Mouse (Mus musculus): Measurements from ENCODE around the gene Hoxd8. TPM values are rescaled to one million over a fixed set of nuclear protein-coding genes. Genes with fewer than 3 reads are reported as not detected.
A peak's percentile ranks its signal among the peaks of the same experiment; 100 is the strongest.

Hoxd8 gene
- total RNA-seq, 1 experiment: 1.2 TPM

DNA sequence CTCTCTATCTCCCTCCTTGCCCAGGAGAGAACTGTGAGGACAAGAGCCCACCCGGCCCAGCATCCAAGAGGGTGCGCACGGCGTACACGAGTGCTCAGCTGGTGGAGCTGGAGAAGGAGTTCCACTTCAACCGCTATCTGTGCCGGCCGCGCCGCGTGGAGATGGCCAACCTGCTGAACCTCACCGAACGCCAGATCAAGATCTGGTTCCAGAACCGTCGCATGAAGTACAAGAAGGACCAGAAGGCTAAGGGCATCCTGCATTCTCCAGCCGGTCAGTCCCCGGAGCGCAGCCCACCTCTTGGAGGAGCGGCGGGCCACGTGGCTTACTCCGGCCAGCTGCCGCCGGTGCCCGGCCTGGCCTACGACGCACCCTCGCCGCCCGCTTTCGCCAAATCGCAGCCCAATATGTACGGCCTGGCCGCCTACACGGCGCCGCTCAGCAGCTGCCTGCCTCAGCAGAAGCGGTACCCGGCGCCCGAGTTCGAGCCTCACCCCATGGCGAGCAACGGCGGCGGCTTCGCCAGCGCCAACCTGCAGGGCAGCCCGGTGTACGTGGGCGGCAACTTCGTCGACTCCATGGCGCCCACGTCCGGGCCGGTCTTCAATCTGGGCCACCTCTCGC is 42.0 kb downstream of the Hoxd8 start:
- TF ChIP-seq HCFC1 (IDR thresholded peaks at IDR 0.05; ENCODE audit: borderline replicate concordance, insufficient read depth, low read length) (no peak), MAFK (IDR thresholded peaks at IDR 0.05; ENCODE audit: insufficient read depth, low read depth, low read length) (no peak), ZC3H11A (IDR thresholded peaks at IDR 0.05; ENCODE audit: borderline replicate concordance, low read depth, low read length) (no peak), CHD2 (IDR thresholded peaks at IDR 0.05; ENCODE audit: low read depth, low read length) (no peak), ZNF384 (IDR thresholded peaks at IDR 0.05; ENCODE audit: low read depth, low read length) (no peak)
- Histone ChIP-seq H3K4me3 (ENCODE audit: insufficient read depth in 1 of 2, low read depth in 1 of 2, low read length in 2 of 2, poor library complexity in 1 of 2, severe bottlenecking in 1 of 2) (peak overlapping the region; percentile 24 to 37; a peak in 2 of 4 replicates), H3K4me1 (ENCODE audit: control insufficient read depth in 2 of 2, insufficient read depth in 2 of 2, low read length in 2 of 2, poor library complexity in 1 of 2) (peaks cover 0 to 7% of the 10 kb centered on the region in 2 experiments; a peak in 2 of 4 replicates), H3K9me3 (ENCODE audit: control insufficient read depth, insufficient read depth, low read depth, low read length) (no peaks in the 10 kb centered on the region), H3K9ac (ENCODE audit: insufficient read depth, low read depth, low read length, poor library complexity, severe bottlenecking) (no peak overlapping the region), H3K27ac (ENCODE audit: insufficient read depth, low read depth, low read length, poor library complexity, severe bottlenecking) (no peak overlapping the region), H3K36me3 (ENCODE audit: control insufficient read depth, insufficient read depth, low read length, poor library complexity, severe bottlenecking) (no peaks in the 10 kb centered on the region)
- in situ Hi-C loops (cut with MboI; ENCODE audit: low sequenced_read_pairs in 2 of 2, unreplicated experiment in 2 of 2): loop anchor here in 1 of 2 experiments (10.0 kb wide), 1 partner anchor 62 kb away; no protein-coding TSS in a partner anchor
- DNase-seq (ENCODE audit: low read depth, low spot score): no peak

DNA sequence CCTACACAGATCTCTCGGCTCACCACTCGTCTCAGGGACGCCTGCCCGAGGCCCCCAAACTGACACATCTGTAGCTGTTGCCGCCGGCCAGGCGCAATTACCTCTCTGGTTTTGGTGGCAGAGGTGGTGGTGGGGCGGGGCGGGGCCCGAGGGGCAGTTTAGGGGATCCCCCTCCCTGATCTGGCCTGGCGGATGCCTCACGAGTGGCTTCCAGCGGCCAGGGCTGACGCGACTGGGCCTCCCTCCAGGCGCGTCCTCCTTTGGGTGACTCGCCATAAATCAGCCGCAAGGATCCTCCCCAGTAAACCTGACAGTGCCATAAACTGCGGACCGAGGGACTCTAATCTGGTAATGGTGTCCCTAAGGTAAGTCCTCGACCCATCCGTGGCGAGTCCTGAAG is 42.6 kb downstream of the Hoxd8 start:
- in situ Hi-C loops (cut with MboI; ENCODE audit: low sequenced_read_pairs in 2 of 2, unreplicated experiment in 2 of 2): loop anchor here in 1 of 2 experiments (10.0 kb wide), 1 partner anchor 62 kb away; no protein-coding TSS in a partner anchor
- H3K9me3 ChIP-seq (ENCODE audit: control insufficient read depth, insufficient read depth, low read depth, low read length): no peaks in the 10 kb centered on the region
- peak overlapping the region in 1 of 2 experiments; percentile 37; a peak in 1 of 4 replicates for H3K4me3 ChIP-seq (ENCODE audit: insufficient read depth in 1 of 2, low read depth in 1 of 2, low read length in 2 of 2, poor library complexity in 1 of 2, severe bottlenecking in 1 of 2)
- peaks cover 0 to 7% of the 10 kb centered on the region in 2 experiments; a peak in 2 of 4 replicates for H3K4me1 ChIP-seq (ENCODE audit: control insufficient read depth in 2 of 2, insufficient read depth in 2 of 2, low read length in 2 of 2, poor library complexity in 1 of 2)
- no peak overlapping the region for H3K27ac ChIP-seq (ENCODE audit: insufficient read depth, low read depth, low read length, poor library complexity, severe bottlenecking)
- H3K9ac ChIP-seq (ENCODE audit: insufficient read depth, low read depth, low read length, poor library complexity, severe bottlenecking): no peak overlapping the region
- TF ChIP-seq MAFK (IDR thresholded peaks at IDR 0.05; ENCODE audit: insufficient read depth, low read depth, low read length) (no peak), ZNF384 (IDR thresholded peaks at IDR 0.05; ENCODE audit: low read depth, low read length) (no peak), CHD2 (IDR thresholded peaks at IDR 0.05; ENCODE audit: low read depth, low read length) (no peak), HCFC1 (IDR thresholded peaks at IDR 0.05; ENCODE audit: borderline replicate concordance, insufficient read depth, low read length) (no peak), ZC3H11A (IDR thresholded peaks at IDR 0.05; ENCODE audit: borderline replicate concordance, low read depth, low read length) (no peak)
- DNase-seq (ENCODE audit: low read depth, low spot score): no peak
- no peaks in the 10 kb centered on the region for H3K36me3 ChIP-seq (ENCODE audit: control insufficient read depth, insufficient read depth, low read length, poor library complexity, severe bottlenecking)

GRCm38 (mm10) chr2:74747661-74748141 is 43.3 kb downstream of the Hoxd8 start:
- TF ChIP-seq CHD2 (IDR thresholded peaks at IDR 0.05; ENCODE audit: low read depth, low read length) (no peak), HCFC1 (IDR thresholded peaks at IDR 0.05; ENCODE audit: borderline replicate concordance, insufficient read depth, low read length) (no peak), MAFK (IDR thresholded peaks at IDR 0.05; ENCODE audit: insufficient read depth, low read depth, low read length) (no peak), ZNF384 (IDR thresholded peaks at IDR 0.05; ENCODE audit: low read depth, low read length) (no peak), ZC3H11A (IDR thresholded peaks at IDR 0.05; ENCODE audit: borderline replicate concordance, low read depth, low read length) (no peak)
- Histone ChIP-seq H3K9ac (ENCODE audit: insufficient read depth, low read depth, low read length, poor library complexity, severe bottlenecking) (no peak overlapping the region), H3K4me1 (ENCODE audit: control insufficient read depth in 2 of 2, insufficient read depth in 2 of 2, low read length in 2 of 2, poor library complexity in 1 of 2) (peaks cover 0 to 7% of the 10 kb centered on the region in 2 experiments; a peak in 2 of 4 replicates), H3K4me3 (ENCODE audit: insufficient read depth in 1 of 2, low read depth in 1 of 2, low read length in 2 of 2, poor library complexity in 1 of 2, severe bottlenecking in 1 of 2) (no peak overlapping the region), H3K27ac (ENCODE audit: insufficient read depth, low read depth, low read length, poor library complexity, severe bottlenecking) (no peak overlapping the region), H3K9me3 (ENCODE audit: control insufficient read depth, insufficient read depth, low read depth, low read length) (no peaks in the 10 kb centered on the region), H3K36me3 (ENCODE audit: control insufficient read depth, insufficient read depth, low read length, poor library complexity, severe bottlenecking) (no peaks in the 10 kb centered on the region)
- in situ Hi-C loops (cut with MboI; ENCODE audit: low sequenced_read_pairs in 2 of 2, unreplicated experiment in 2 of 2): loop anchor here in 1 of 2 experiments (10.0 kb wide), 1 partner anchor 63 kb away; no protein-coding TSS in a partner anchor
- no peak for DNase-seq (ENCODE audit: low read depth, low spot score)

DNA sequence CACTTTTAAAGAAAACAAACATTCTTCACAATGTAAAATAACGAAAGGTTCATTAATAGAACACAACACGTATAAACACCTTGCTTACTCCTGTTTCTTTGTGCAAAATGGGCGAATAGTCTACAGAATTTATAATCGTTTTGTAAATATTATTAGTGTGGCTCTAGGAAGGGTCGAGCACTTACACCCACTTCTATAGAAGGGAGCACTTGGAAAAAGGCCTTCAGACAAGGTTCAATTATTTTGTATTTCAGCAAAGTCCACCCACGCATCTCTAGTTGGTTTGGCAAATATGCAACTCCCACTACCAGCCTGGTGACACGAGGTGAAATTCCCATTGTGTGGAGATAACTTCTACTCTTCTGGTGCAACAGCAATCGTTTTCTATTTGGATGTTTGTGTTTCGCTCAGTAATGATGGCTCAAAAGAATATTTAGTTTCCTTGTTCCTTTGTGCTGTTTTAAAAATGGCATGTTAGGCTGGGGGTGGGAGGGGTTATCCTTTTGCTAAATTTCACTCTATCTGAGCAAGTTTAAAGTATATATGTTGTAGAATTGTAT is 44.1 kb downstream of the Hoxd8 start:
- TF ChIP-seq MAFK (IDR thresholded peaks at IDR 0.05; ENCODE audit: insufficient read depth, low read depth, low read length) (no peak), ZNF384 (IDR thresholded peaks at IDR 0.05; ENCODE audit: low read depth, low read length) (no peak), CHD2 (IDR thresholded peaks at IDR 0.05; ENCODE audit: low read depth, low read length) (no peak), HCFC1 (IDR thresholded peaks at IDR 0.05; ENCODE audit: borderline replicate concordance, insufficient read depth, low read length) (no peak), ZC3H11A (IDR thresholded peaks at IDR 0.05; ENCODE audit: borderline replicate concordance, low read depth, low read length) (no peak)
- in situ Hi-C loops (cut with MboI; ENCODE audit: low sequenced_read_pairs in 2 of 2, unreplicated experiment in 2 of 2): loop anchor here in 1 of 2 experiments (10.0 kb wide), 1 partner anchor 64 kb away; no protein-coding TSS in a partner anchor
- Histone ChIP-seq H3K4me3 (ENCODE audit: insufficient read depth in 1 of 2, low read depth in 1 of 2, low read length in 2 of 2, poor library complexity in 1 of 2, severe bottlenecking in 1 of 2) (no peak overlapping the region), H3K36me3 (ENCODE audit: control insufficient read depth, insufficient read depth, low read length, poor library complexity, severe bottlenecking) (no peaks in the 10 kb centered on the region), H3K9me3 (ENCODE audit: control insufficient read depth, insufficient read depth, low read depth, low read length) (no peaks in the 10 kb centered on the region), H3K27ac (ENCODE audit: insufficient read depth, low read depth, low read length, poor library complexity, severe bottlenecking) (no peak overlapping the region), H3K9ac (ENCODE audit: insufficient read depth, low read depth, low read length, poor library complexity, severe bottlenecking) (no peak overlapping the region), H3K4me1 (ENCODE audit: control insufficient read depth in 2 of 2, insufficient read depth in 2 of 2, low read length in 2 of 2, poor library complexity in 1 of 2) (peaks cover 0 to 7% of the 10 kb centered on the region in 2 experiments; a peak in 2 of 4 replicates)
- no peak for DNase-seq (ENCODE audit: low read depth, low spot score)

All from ES-E14 (cell line).